Mouse (Mus musculus): ENCODE data around the gene Ece2. TPM values are rescaled to one million over a fixed set of nuclear protein-coding genes. Genes with fewer than 3 reads are reported as not detected.

Ece2 gene
- total RNA-seq (2022): 10 to 100 TPM; 11.0 to 45.0 (median 23.8) TPM

DNA sequence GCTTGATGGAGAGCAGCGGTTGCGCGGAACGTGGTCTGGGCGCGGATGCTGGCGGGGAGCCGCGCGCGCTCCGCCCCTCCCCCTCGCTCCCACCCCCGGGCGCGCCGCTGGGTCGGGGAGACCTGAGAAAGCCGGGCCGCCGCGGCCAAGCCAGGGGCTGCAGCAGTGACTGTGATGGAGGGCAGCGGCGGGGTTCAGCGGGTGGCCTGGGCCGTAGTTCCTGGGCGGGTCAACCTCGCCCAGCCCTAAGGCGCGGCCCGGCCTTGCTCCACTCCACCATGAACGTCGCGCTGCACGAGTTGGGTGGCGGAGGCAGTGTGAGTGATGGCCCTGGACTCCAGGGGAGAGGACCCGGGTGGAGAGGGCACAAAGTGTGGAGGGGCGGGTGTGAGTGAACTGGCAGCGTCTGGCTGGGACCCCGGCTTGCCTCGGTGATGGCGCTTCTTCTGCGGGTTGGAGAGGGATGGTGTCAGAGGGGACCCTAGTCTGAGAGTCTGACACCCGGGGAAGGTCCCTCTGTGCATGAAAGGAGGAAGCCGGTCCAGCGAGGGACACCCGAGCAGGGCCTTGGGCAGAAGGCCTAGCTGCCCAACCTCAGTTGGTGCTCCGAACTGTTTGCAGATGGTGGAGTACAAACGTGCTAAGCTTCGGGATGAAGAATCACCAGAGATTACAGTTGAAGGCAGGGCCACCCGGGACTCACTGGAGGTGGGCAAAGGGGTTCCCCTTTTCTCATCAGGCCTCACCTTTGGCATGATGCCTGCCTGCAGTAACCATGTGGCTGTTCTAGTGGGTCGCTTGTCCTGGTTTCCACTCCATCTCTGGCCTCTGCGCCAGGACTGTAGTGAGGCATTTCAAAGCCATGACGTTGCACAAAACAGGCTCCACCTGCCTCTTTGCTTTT, at the start of gene Ece2:
Gene Ece2 (plus strand): TSS at position 98 of the 904 bp plus-strand sequence.
- DNase-seq: no peak

DNA sequence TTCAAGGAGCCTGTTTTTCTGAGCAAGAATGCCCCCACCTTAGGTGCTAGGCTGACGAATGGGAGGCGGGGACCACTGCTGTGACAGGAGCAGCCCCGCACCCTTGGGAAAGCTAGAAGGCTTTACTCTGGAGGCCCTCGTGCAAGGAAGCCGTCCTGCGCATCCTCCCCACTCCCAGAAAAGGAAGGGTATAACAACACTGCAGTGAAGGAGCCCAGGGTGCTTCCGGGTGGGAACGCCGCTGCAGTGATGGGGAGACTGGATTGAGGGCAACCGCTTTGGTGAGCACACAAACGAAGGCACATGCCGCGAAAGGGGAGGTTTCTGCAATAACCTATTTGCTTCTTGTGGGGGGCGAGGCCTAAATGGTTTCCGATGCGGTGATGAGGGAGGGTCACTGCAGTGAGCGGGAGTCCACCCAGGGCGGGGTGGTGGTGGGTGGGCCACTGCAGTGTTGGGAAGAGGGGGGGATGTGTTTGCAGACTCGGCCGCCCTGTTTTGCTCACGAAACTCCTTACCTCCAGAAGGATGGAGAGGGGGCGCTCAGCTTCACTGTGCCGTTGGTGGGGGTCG, 40.2 kb upstream of the Ece2 start, which contains the start of gene Vwa5b2:
Gene Vwa5b2 (plus strand): TSS at position 106 of the 573 bp plus-strand sequence.
- DNase-seq: no peak

DNA sequence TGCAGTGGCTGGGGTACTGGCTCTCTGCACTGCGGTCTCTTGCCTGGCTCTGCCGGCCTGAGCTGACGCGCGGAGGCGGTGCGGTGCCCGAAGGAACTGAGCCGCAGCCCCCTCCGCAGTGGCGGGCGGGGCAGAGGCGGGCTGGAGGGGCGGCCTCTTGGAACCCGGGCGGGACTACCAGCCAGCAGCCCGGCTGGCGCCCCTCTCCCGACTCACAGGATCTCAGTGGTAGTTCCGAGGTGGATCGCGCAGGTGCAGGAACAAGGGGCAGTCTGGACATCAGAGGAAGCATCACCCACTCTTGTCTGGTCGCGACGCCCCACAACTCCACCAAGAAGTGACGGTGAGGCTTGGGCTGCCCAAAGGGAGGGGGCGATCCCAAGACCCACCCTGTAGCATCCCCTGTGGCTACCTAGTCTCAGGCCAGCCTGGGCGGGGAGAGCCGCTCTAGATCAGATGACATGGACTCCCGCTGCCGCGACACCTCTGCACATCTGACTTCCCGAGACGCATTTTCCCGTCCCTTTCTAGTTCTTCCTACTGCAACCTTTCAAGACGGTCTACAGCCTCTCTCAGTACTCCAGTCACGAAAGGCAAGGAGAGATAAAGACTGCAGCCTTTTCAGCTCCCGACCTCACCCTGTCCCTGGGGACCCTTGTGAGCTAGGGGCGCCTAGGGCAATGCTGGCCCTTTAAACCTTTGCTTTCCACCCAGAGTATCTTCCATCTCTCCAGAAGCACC, 39.5 kb upstream of the Ece2 start:
- no peak for DNase-seq

DNA sequence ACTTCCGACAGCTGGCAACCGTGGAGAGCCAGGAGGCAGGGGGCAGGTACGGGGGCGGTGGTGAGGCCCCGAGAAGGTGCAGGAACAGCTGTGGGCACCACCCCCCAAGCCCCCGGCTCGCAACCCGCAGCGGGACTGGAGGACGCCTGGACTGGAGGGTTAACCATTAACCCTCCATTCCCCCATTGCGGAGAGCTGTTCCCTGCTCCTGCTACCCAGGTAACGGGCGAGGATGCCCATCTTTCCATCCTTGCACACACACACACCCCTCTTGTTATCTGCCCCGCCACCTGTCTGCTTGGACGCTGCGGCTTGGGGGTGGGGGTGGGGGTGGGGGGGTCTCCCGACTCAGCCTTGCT, 39.0 kb upstream of the Ece2 start:
- no peak for DNase-seq

DNA sequence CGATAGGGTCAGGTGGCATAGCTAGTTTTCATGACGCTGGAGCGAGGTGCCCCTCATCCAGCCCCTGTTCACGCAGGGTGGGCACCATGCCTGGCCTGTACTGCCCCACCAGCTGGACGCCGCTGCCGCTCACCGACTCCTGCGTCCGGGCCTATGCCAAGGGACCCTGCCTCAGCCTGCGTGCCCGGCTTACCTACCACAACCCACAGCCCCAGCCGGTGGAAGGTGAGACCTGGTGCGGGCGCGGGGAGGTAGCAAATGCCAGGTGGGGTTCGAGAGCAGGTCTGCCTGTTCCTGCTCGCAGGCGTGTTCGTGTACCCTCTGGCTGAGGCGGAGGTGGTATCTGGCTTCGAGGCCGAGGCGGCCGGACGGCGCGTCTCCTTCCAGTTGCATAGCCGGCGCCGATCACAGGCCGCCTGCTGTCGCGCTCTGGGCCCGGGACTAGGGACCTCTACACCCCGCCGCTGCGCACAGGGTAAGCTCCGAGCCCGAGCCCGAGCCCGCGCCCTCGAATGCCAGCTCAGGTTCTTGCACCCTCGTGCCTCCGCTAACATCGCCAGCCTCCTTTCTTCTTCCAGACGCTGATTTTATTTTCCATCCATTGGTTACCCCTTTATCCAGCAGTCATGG, 38.4 kb upstream of the Ece2 start:
- DNase-seq: no peak

DNA sequence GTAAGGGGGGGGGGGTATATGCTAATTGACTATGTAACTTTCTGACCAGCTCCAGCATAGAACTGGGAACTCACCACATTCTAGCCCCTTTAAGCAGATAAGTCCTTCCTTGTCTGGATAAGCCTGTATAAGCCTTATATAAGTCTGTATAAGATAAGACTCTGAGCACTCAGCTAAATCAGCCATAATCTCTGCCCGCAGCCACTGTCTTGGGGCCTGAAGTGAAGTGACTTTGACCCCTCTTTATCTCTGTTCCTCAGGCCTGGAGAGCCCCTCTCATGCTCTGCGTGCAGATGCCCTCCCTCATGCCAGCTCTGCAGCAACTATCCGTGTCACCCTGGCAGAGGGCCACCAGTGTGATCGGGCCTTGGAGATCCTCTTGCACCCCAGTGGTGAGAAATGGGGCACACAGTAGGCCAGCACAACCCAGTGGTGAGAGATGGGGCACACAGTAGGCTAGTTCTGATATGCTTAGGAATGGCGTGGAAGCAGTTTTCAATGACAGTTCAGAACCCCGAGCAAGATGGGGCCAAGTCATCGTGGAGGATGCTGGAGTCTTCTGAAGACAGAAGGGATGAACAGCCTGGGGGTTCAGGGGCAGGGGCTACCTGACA, 34.5 kb upstream of the Ece2 start:
- DNase-seq: no peak

DNA sequence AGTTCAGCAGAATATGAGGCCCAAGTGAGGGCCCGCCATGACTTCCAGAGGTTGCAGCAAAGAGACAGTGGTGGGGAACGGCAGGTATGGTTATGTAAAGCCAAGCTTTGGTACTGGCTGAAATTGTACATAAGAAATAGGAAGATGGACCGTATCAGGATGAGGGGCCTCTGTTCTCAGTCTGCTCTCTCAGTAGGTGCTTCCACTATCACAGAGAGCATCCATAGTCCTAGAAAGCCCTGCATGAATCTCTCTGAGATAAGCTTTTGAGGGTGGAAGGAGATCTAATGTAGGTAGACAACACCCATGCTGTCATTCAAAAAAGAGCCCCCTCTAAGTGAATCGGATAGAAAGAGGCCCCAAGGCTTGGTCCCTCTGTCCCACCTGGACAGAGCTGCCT, 33.9 kb upstream of the Ece2 start:
- no peak for DNase-seq

DNA sequence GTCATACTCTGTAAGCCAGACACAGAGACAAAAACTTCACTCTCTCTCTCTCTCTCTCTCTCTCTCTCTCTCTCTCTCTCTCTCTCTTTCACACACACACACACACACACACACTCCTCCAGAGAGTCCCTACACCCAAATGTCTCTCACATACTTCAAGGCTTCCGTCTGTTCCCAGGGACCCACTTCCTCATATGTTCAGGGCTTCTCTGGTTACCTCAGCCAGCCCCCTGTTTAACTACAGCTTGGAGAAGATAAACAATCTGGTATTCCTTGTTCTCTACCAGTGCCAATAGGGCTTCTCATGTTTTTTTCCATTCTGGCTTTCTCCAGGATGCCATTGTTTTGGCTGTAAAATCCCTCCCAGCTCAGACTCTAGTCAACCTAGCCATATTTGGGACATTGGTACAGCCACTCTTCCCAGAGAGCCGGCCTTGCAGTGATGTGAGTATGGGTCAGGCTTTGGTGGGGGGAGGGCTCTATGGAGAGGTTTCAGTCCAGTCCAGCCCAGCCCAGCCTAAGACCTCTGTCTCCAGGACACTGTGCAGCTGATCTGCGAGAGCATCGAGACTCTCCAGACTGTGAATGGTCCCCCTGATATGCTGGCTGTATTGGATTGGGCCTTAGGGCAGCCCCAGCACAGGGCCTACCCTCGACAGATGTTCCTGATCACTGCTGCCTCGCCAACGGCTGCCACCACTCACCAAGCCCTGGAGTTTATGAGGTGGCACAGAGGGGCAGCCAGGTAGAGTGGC, 32.8 kb upstream of the Ece2 start:
- no peak for DNase-seq

DNA sequence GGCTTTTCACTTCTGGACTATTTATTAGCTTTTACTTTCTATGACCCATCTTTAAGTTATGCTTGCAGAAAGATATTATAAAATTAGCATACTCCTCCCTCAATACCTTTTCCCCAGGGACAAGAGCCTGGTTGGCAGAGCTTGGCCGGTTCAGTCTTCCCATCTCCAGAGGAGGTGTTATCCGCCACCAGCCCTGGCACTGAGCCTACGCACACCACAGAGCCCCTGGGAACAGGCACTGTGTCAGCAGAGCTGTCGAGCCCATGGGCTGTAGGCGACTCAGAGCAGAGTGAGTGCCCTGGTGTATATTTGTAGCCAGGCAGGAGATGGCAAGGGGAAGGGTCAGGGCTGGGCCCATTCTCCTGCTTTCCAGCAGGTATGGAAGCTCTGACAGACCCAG, 29.1 kb upstream of the Ece2 start:
- no peak for DNase-seq

DNA sequence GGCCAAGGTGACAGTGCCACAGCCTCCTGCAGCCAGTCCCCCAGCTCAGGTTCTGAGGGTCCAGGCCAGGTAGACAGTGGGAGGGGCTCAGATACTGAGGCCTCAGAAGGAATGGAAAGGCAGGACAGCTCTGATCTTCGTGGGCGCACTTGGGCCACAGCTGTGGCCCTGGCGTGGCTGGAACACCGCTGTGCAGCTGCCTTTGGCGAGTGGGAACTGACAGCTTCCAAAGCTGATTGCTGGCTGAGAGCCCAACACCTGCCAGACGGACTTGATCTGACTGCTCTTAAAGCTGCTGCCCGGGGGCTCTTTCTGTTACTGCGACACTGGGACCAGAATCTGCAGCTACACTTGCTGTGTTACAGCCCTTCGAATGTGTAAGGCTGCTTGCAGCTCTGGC, 24.9 kb upstream of the Ece2 start:
- no peak for DNase-seq

DNA sequence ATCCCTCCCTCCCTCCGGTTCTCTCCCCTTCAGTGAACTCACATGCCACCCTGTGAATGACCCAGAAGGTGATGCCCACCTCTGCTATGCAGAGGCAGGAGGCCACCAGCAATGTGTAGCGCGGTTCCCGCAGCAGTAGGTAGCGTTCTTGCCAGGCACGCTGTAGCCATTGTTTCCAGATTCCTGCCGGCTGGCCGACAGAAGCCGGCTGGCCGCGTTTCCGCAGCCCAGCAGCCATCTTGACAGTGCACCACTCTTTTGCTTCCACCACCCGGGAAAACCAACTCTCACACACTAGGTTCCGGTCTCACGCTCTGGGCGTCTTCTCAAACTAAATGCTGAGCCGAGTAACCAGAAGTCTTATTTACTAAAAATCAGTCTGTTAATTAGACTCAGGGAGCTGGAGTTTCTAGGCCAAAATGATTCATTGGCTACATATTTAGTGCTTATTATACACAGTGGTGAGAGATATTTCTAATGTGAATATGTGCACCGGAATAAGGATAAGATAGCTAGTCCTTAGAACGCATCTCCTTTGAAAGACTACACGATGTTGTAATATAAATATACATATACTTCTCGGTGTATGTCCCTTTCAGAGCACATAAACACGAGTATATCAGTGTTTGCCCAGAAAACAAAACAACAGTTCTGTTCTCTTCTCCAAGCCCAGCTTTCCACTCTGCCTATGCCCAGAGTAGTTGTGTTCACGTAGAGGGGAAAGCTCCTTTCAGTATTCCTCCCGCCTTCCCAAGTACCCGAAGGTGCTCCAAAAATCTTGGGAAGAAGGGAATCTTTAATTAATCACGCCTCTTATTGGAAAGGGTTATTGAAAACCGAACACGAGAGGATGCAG, 18.9 kb upstream of the Ece2 start:
- DNase-seq: peak; percentile 56

DNA sequence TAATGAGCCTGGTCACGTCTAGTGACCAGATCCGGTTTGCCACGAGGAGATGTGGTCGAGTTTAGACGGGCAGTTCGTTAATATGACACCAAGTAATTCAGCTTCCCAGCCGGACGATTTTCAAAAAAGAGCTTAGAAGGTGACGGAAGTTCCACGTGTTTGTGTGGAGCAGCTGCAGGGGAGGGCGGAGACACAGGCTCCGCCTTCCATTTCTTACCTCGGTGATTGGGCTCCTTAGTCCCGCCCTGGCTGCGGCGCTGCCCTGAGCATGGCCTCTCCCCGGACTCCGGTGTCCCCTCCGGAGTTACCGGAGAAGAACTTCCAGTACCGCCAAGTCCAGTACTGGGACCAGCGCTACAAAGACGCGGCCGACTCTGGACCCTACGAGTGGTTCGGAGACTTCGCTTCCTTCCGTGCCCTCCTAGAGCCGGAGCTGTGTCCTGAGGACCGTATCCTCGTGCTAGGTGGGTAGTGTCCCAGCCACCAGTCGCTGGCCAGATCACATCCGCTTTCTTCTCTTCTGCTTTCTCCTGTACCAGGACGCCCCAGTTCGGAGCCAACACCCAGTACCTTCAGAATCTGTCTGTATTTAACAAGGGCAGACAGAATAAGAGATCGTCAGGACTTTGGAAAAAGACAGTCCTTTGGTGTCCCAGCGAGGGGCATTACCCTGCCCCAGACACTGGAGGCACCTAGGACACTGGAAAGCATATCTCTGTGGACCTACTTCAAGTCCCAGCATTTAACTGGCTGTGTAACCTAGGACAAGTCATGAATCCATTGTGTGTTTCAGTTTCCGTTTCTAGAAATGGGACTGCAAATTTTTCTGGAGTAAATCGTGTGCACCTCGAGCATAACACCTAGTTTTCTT, 18.0 kb upstream of the Ece2 start, which contains the start of the genes Eef1akmt4, Gm49333 and Alg3:
Gene Eef1akmt4 (plus strand): TSS at position 237 of the 871 bp plus-strand sequence.
Gene Gm49333 (plus strand): TSS at position 254 of the 871 bp plus-strand sequence.
Gene Alg3 (minus strand): TSS at position 379 of the 871 bp plus-strand sequence.
- peak; percentile 85 for DNase-seq

DNA sequence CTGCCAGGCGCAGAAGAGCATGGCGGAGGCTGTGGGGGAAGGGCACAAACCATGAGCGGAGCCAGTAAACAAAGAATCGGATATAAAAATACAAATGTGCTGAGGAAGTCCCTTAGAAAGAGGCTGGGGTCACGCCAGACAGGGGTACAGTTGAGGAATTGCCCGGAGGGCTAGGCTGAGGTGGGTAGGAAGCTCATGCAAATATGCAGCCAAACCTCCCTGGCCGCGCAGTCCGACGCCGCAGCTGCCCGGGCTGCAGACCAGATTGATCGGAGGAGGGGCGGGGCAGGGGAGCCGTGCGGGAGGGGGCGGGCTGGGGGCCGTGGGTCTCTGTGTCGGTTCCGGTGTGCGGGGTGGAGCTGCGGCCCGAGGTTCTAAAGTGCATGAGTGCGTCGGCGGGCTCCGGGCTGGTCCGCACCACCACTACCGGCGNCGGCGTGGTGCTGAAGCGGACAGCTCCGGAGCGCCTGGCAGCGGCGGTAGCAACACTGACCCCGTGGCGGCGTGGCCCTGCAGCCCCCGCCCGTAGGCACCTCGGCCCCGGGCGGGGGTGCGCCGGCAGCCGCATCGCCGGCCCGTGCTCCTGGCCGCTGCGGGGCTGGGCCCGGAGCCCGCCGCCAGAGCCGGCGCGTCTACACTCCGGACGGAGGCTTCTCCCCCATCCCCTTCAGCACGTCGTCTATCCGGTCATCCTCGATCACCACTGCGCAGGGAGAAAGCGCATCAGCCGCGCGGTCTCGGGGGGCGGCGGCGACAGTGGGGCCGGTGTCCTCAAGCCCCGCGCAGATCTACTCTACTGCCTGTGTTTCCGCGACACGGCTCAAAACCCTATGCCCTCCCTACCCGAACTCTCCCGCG, 9.9 kb upstream of the Ece2 start:
- no peak for DNase-seq

DNA sequence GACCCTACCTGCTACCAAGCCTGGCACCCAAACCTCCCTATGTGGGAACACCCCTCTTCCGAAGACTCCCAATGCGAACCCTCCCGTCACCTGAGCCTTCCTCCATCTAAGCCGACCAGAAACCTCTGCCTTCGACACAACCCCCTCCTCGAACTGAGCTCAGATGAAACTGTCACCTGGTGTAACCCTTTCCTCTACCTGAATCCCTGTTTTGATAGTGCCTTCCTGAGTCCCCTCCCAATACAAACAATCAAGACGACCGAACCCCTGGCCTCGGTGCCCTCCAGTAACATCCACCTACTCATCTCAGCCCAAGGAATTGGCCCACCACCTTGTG, 9.3 kb upstream of the Ece2 start:
- DNase-seq: peak; percentile 19

DNA sequence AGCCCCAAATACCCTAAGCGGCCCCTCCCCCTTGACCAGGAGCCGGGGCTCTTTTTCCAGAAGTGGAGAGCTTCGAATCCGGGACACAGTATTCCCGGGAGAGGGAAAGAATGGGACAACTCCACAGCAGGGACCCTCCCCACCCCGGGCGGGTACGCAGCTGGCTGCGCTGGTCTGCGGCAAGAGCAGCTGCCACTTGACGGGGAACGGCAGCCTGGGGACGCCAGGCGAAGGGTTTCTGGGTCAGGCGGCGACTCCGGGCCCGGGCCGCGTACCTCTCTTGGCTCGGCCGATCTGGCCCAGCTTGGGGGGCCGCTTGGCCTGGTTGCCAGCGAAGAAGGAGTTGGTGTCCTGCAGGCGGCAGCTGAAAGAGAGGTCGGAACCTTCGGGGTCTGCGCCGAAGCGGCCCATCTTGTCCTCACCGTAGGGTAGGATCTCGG, 8.9 kb upstream of the Ece2 start:
- DNase-seq: no peak

DNA sequence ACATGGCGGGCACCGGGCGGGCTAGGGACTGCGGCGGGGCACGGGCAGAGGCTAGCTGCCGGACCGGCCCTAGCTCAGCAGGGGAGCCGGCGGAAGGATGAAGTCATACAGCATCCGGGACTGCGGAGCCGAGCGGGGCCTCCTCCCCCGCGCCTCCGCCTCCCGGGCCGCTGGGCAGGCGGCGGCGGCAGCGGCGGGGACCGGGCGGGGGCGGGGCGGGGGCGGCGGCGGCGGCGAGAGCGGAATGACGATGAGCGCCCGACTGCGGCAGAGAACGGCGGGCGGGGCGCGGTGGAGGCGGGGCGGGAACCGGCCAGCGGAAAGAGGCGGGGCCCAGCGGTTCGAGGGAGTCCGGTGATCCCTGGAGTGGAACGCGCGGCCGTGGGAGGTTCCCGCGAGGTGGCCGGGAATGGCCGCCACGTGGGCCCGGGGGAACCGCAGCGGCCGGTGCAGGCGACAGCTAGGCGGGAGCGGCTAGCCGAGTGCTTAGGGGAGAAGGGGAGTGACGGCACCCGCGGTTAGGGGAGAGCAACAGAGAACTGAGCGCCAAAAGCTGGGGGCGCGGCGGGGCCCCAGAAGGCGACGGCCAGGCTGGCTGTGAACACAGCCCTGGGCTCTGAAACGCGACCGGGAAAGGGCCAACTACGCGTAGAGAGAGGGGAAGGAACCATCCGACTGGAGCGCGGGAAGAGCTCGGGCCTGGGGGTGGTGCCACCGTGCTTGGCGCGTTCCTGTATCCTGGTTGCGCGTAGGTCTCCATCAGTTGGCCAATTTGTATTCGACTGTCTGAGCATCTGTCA, 8.2 kb upstream of the Ece2 start, which contains the start of gene Camk2n2:
Gene Camk2n2 (minus strand): TSS at position 97 of the 800 bp plus-strand sequence.
- peak; percentile 55 for DNase-seq

DNA sequence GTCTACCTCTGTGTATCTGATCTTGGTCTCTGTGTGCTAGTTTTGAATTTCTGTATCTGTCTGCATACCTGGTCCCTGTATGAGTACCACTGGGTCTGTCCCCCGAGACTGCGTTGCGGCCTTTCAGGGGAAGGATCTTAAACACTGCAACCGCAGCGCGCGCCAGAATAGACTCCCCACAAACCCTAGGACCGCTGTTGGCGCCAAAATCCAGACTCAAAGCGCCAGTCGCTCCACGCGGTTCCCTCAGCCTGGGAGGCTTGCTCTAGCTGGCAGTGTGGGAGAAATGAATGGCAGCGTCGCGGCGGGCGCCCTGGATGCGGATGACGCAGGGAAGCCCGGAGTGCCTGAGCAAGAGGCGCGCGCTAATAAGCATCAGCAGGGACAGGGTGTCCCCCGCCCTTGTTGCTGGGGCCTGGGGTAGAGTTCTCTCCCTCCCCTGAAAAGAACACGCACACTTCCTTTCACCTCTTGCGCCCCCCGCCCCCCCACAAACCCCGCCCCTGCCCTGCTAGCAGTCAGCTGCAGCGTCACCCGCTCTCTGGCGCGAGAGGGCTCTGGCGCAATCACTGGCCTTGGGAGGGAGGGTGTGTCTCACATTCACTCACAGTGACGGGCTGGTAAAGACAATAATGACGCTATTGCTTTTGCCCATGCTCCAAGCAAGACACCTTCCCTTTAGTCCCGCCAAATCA, 7.5 kb upstream of the Ece2 start:
- peak; percentile 89 for DNase-seq

Measured in adrenal gland, adult 8-10 months (tissue).